Comparison of ENCODE assay signal across 17 mouse cellular contexts in the genomic region with DNA sequence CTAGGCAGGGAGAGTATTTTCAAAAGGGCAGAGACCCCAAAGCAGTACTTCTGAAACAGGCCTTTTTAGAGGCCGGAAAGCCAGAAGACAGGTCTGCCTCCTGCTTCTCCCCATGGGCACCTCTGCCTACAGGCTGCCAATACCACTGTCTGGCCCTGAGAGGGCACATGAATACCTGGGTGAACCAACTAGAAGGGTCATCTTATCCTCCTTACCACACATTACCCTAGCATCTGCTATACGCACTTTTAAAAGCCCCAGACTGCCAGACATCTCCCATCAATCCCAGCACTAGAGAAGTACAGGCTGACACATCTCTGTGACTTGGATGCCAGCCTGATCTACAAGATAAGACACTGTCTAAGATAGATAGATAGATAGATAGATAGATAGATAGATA.
"Had no signal": no experiment of that assay in that cellular context is flagged by ENCODE, and none has a peak within 500 bp of the region (broad histone marks: within the 10 kb centered on the region; RNA-seq: fewer than 3 reads in every experiment).

No protein-coding gene starts in this region.

- H3K36me3 ChIP-seq: liver, embryonic 15.5 days; lung, embryonic 15.5 days; neural tube, embryonic 12.5 days; stomach, embryonic 15.5 days had no signal

- H3K27me3 ChIP-seq: liver, embryonic 15.5 days; lung, embryonic 15.5 days; megakaryocyte, embryonic 14.5 days; neural tube, embryonic 12.5 days; stomach, embryonic 15.5 days had no signal

- H3K9ac ChIP-seq: liver, embryonic 15.5 days; liver, postnatal 0 days; lung, embryonic 15.5 days; neural tube, embryonic 12.5 days; stomach, embryonic 15.5 days had no signal

- H3K27ac ChIP-seq: liver, embryonic 15.5 days; lung, embryonic 15.5 days; macrophage; neural tube, embryonic 12.5 days; stomach, embryonic 15.5 days; stomach, postnatal 0 days had no signal

- H3K4me1 ChIP-seq: liver, embryonic 15.5 days; lung, embryonic 15.5 days; megakaryocyte, embryonic 14.5 days; stomach, embryonic 15.5 days had no signal

- H3K4me2 ChIP-seq: liver, embryonic 15.5 days; lung, embryonic 15.5 days; stomach, embryonic 15.5 days had no signal

- ATAC-seq: liver, postnatal 0 days; lung, postnatal 0 days had no signal

- H3K4me3 ChIP-seq: liver, embryonic 15.5 days; lung, embryonic 15.5 days; megakaryocyte, embryonic 14.5 days; neural tube, embryonic 12.5 days; stomach, embryonic 15.5 days had no signal

- H3K9me3 ChIP-seq: liver, embryonic 15.5 days; lung, embryonic 15.5 days; neural tube, embryonic 12.5 days; stomach, embryonic 15.5 days had no signal

- DNase-seq: liver, postnatal 0 days; lung, adult 2 months; lung, postnatal 14 days; lung, postnatal 36 days; midbrain, embryonic 14.5 days; right cerebral cortex, postnatal 14 days; thymus, adult 2 months; thymus, postnatal 25 days; thymus, postnatal 4 days had no signal
